Mouse (Mus musculus) forebrain, embryonic 13.5 days (tissue): ENCODE data around the gene Timm50. TPM values are rescaled to one million over a fixed set of nuclear protein-coding genes. Genes with fewer than 3 reads are reported as not detected.

Source experiments
- ATAC-seq: fragments of 200-750 bp; cut with Nextera tagmentation; 2 replicates; pipeline ENCODE4 v1.8.0; 2017
- H3K27ac ChIP-seq: fragments of 300-500 bp; sonication (generic); 2 replicates; pipeline ENCODE4 v1.5.1; 2015; ENCODE audit warnings: inconsistent platforms, mild to moderate bottlenecking, moderate library complexity
- H3K27me3 ChIP-seq: fragments of 300-500 bp; sonication (generic); 2 replicates; pipeline ENCODE4 v1.6.1; 2015; ENCODE audit warnings: mild to moderate bottlenecking, inconsistent platforms
- H3K36me3 ChIP-seq: fragments of 300-500 bp; sonication (generic); 2 replicates; pipeline ENCODE4 v1.6.1; 2015; ENCODE audit warnings: mild to moderate bottlenecking, inconsistent platforms; ENCODE audit not compliant: poor library complexity, severe bottlenecking
- H3K4me1 ChIP-seq: fragments of 300-500 bp; sonication (generic); 2 replicates; pipeline ENCODE4 v1.6.1; 2015; ENCODE audit warnings: inconsistent platforms
- H3K4me2 ChIP-seq: fragments of 300-500 bp; sonication (generic); 2 replicates; pipeline ENCODE4 v1.6.1; 2015; ENCODE audit warnings: inconsistent platforms, mild to moderate bottlenecking, moderate library complexity
- H3K4me3 ChIP-seq: fragments of 300-500 bp; sonication (generic); 2 replicates; pipeline ENCODE4 v1.5.1; 2015; ENCODE audit warnings: mild to moderate bottlenecking, inconsistent platforms
- H3K9ac ChIP-seq: fragments of 300-500 bp; sonication (generic); 2 replicates; pipeline ENCODE4 v1.6.1; 2015; ENCODE audit warnings: mild to moderate bottlenecking, inconsistent platforms
- H3K9me3 ChIP-seq: fragments of 300-500 bp; sonication (generic); replicated peaks from 2 replicates; pipeline ENCODE4 v1.6.1; 2016; ENCODE audit warnings: inconsistent platforms
- WGBS: fragments of 180-500 bp; shearing (Covaris S2); methylation state at CpG from one replicate; pipeline ENCODE4 v1.1.7; 2015; 5-methylcytosine and 5-hydroxymethylcytosine counted together
- polyA plus RNA-seq: library from polyadenylated mRNA; unstranded; fragments of >200 nt; fragmentation: Nextera tagmentation; extraction: Ambion mirVana; gene quantifications from 2 replicates; pipeline ENCODE4 v1.2.1, GENCODE M21; 2015

Gene Timm50
- 168 and 179 TPM in 2 replicates for polyA plus RNA-seq

- peaks cover 65% of the 10 kb centered on the region for H3K36me3 ChIP-seq
- H3K4me1 ChIP-seq, result peaks cover 30% of the 10 kb centered on the region
- H3K4me2 ChIP-seq, result peak within 1 kb of the TSS; percentile 92
- peak within 1 kb of the TSS; percentile 93 for H3K9ac ChIP-seq
- H3K27me3 ChIP-seq, result no peaks in the 10 kb centered on the region
- no peaks in the 10 kb centered on the region for H3K9me3 ChIP-seq
- peak; percentile 98 for ATAC-seq
- peak within 1 kb of the TSS; percentile 96 for H3K4me3 ChIP-seq
- under 1% methylated on average over 45 of the region's 45 CpGs for WGBS
- H3K27ac ChIP-seq, result peak within 1 kb of the TSS; percentile 66; the same call in 1 of the 2 replicates
Measured at GRCm38 (mm10) chr7:28311926-28312543, at the start of gene Timm50. Gene Timm50 (minus strand): TSS chr7:28312072.

- Histone ChIP-seq H3K9me3 (no peaks in the 10 kb centered on the region), H3K36me3 (peaks cover 66% of the 10 kb centered on the region), H3K4me1 (peaks cover 19% of the 10 kb centered on the region), H3K27me3 (no peaks in the 10 kb centered on the region), H3K27ac (no peak overlapping the region), H3K9ac (no peak overlapping the region), H3K4me2 (no peak overlapping the region), H3K4me3 (no peak overlapping the region)
- no peak for ATAC-seq
- 98% methylated on average over 6 of the region's 6 CpGs for WGBS
Measured at GRCm38 (mm10) chr7:28360291-28360690, 48.4 kb upstream of the Timm50 start.

GRCm38 (mm10) chr7:28359854-28360253 lies 48.0 kb upstream of the Timm50 start:
- H3K4me3 ChIP-seq, result no peak overlapping the region
- no peaks in the 10 kb centered on the region for H3K9me3 ChIP-seq
- H3K4me2 ChIP-seq, result no peak overlapping the region
- H3K4me1 ChIP-seq, result peaks cover 19% of the 10 kb centered on the region
- WGBS, result 90% methylated on average over 10 of the region's 10 CpGs
- H3K9ac ChIP-seq, result no peak overlapping the region
- no peak overlapping the region for H3K27ac ChIP-seq
- no peaks in the 10 kb centered on the region for H3K27me3 ChIP-seq
- peaks cover 65% of the 10 kb centered on the region for H3K36me3 ChIP-seq
- ATAC-seq, result no peak

GRCm38 (mm10) chr7:28358431-28358830 lies 46.6 kb upstream of the Timm50 start:
- WGBS, result 37% methylated on average over 7 of the region's 7 CpGs
- Histone ChIP-seq H3K9me3 (no peaks in the 10 kb centered on the region), H3K36me3 (peaks cover 64% of the 10 kb centered on the region), H3K27ac (peak overlapping the region; percentile 35), H3K4me3 (0 out of 2 replicates have a peak overlapping the region, but pooled peaks have one; percentile 7), H3K9ac (0 out of 2 replicates have a peak overlapping the region, but pooled peaks have one; percentile 18), H3K27me3 (no peaks in the 10 kb centered on the region), H3K4me1 (peaks cover 19% of the 10 kb centered on the region), H3K4me2 (0 out of 2 replicates have a peak overlapping the region, but pooled peaks have one; percentile 12)
- no peak for ATAC-seq

GRCm38 (mm10) chr7:28357984-28358383 lies 46.1 kb upstream of the Timm50 start:
- H3K9me3 ChIP-seq, result no peaks in the 10 kb centered on the region
- H3K4me1 ChIP-seq, result peaks cover 19% of the 10 kb centered on the region
- H3K4me3 ChIP-seq, result 0 out of 2 replicates have a peak overlapping the region, but pooled peaks have one; percentile 7
- H3K27me3 ChIP-seq, result no peaks in the 10 kb centered on the region
- H3K27ac ChIP-seq, result peak overlapping the region; percentile 35
- 0 out of 2 replicates have a peak overlapping the region, but pooled peaks have one; percentile 18 for H3K9ac ChIP-seq
- ATAC-seq, result no peak
- 2% methylated on average over 5 of the region's 5 CpGs for WGBS
- H3K36me3 ChIP-seq, result peaks cover 64% of the 10 kb centered on the region
- H3K4me2 ChIP-seq, result peak overlapping the region; percentile 12; the same call in 1 of the 2 replicates

GRCm38 (mm10) chr7:28356981-28357380 lies 45.1 kb upstream of the Timm50 start:
- Histone ChIP-seq H3K27ac (0 out of 2 replicates have a peak overlapping the region, but pooled peaks have one; percentile 14), H3K4me1 (peaks cover 21% of the 10 kb centered on the region), H3K36me3 (peaks cover 63% of the 10 kb centered on the region), H3K9me3 (no peaks in the 10 kb centered on the region), H3K4me3 (no peak overlapping the region), H3K27me3 (no peaks in the 10 kb centered on the region), H3K9ac (no peak overlapping the region), H3K4me2 (no peak overlapping the region)
- 2% methylated on average over 5 of the region's 5 CpGs for WGBS
- ATAC-seq, result no peak

- H3K9me3 ChIP-seq, result no peaks in the 10 kb centered on the region
- H3K4me2 ChIP-seq, result no peak overlapping the region
- peaks cover 30% of the 10 kb centered on the region for H3K4me1 ChIP-seq
- no peak overlapping the region for H3K27ac ChIP-seq
- H3K27me3 ChIP-seq, result no peaks in the 10 kb centered on the region
- H3K36me3 ChIP-seq, result peaks cover 46% of the 10 kb centered on the region
- H3K4me3 ChIP-seq, result no peak overlapping the region
- no peak overlapping the region for H3K9ac ChIP-seq
- WGBS, result 90% methylated on average over 3 of the region's 3 CpGs
- no peak for ATAC-seq
Measured at GRCm38 (mm10) chr7:28355221-28355620, 43.3 kb upstream of the Timm50 start.

GRCm38 (mm10) chr7:28354596-28354995 lies 42.7 kb upstream of the Timm50 start:
- Histone ChIP-seq H3K4me2 (no peak overlapping the region), H3K4me1 (peaks cover 36% of the 10 kb centered on the region), H3K27me3 (no peaks in the 10 kb centered on the region), H3K36me3 (peaks cover 39% of the 10 kb centered on the region), H3K9me3 (no peaks in the 10 kb centered on the region), H3K9ac (no peak overlapping the region), H3K27ac (no peak overlapping the region), H3K4me3 (no peak overlapping the region)
- ATAC-seq, result no peak
- WGBS, result 90% methylated on average over 3 of the region's 3 CpGs

GRCm38 (mm10) chr7:28354113-28354581 lies 42.3 kb upstream of the Timm50 start:
- no peaks in the 10 kb centered on the region for H3K27me3 ChIP-seq
- 92% methylated on average over 3 of the region's 3 CpGs for WGBS
- no peak overlapping the region for H3K4me3 ChIP-seq
- H3K9me3 ChIP-seq, result no peaks in the 10 kb centered on the region
- no peak overlapping the region for H3K9ac ChIP-seq
- peaks cover 36% of the 10 kb centered on the region for H3K36me3 ChIP-seq
- no peak overlapping the region for H3K4me2 ChIP-seq
- ATAC-seq, result no peak
- no peak overlapping the region for H3K27ac ChIP-seq
- H3K4me1 ChIP-seq, result peaks cover 38% of the 10 kb centered on the region

GRCm38 (mm10) chr7:28353267-28353666 lies 41.4 kb upstream of the Timm50 start:
- H3K4me2 ChIP-seq, result no peak overlapping the region
- WGBS, result 95% methylated on average over 2 of the region's 2 CpGs
- no peaks in the 10 kb centered on the region for H3K27me3 ChIP-seq

GRCm38 (mm10) chr7:28351676-28352191 lies 39.9 kb upstream of the Timm50 start:
- peak overlapping the region; percentile 93 for H3K4me2 ChIP-seq
- H3K27me3 ChIP-seq, result no peaks in the 10 kb centered on the region
- ATAC-seq, result no peak
- no peaks in the 10 kb centered on the region for H3K9me3 ChIP-seq
- peaks cover 31% of the 10 kb centered on the region for H3K36me3 ChIP-seq
- H3K4me1 ChIP-seq, result peaks cover 20% of the 10 kb centered on the region
- peak overlapping the region; percentile 96 for H3K9ac ChIP-seq
- H3K27ac ChIP-seq, result no peak overlapping the region
- WGBS, result 48% methylated on average over 4 of the region's 4 CpGs
- H3K4me3 ChIP-seq, result peak overlapping the region; percentile 91

More at GRCm38 (mm10) chr7:28353267-28353666, 41.4 kb upstream of the Timm50 start:
- peaks cover 34% of the 10 kb centered on the region for H3K4me1 ChIP-seq
- H3K36me3 ChIP-seq, result peaks cover 31% of the 10 kb centered on the region
- no peak overlapping the region for H3K9ac ChIP-seq
- H3K9me3 ChIP-seq, result no peaks in the 10 kb centered on the region
- no peak for ATAC-seq
- H3K4me3 ChIP-seq, result no peak overlapping the region
- H3K27ac ChIP-seq, result no peak overlapping the region

GRCm38 (mm10) chr7:28350155-28350883 lies 38.4 kb upstream of the Timm50 start, which contains the start of gene Rps16:
Gene Rps16 (plus strand): TSS chr7:28350652.
- peak within 1 kb of the TSS; percentile 77 for H3K27ac ChIP-seq
- H3K9ac ChIP-seq, result peak within 1 kb of the TSS; percentile 96
- under 1% methylated on average over 47 of the region's 50 CpGs for WGBS
- ATAC-seq, result peak; percentile 95
- peaks cover 20% of the 10 kb centered on the region for H3K4me1 ChIP-seq
- peak within 1 kb of the TSS; percentile 91 for H3K4me3 ChIP-seq
- peaks cover 30% of the 10 kb centered on the region for H3K36me3 ChIP-seq
- H3K27me3 ChIP-seq, result no peaks in the 10 kb centered on the region
- H3K4me2 ChIP-seq, result peak within 1 kb of the TSS; percentile 93
- H3K9me3 ChIP-seq, result no peaks in the 10 kb centered on the region
